Mouse (Mus musculus): Measurements from ENCODE around the gene Spag6. TPM values are rescaled to one million over a fixed set of nuclear protein-coding genes. Genes with fewer than 3 reads are reported as not detected.
A peak's percentile ranks its signal among the peaks of the same experiment; 100 is the strongest.

Gene Spag6
- polyA plus RNA-seq, 1 experiment from 2014 or later = 0.18 TPM

GRCm38 (mm10) chr2:18690756-18691155 is 3.1 kb upstream of the Spag6 start:
- H3K9me3 ChIP-seq (replicated peaks; ENCODE audit: control insufficient read depth, low read length) = no peaks in the 10 kb centered on the region
- no peak for ATAC-seq
- H3K4me2 ChIP-seq (ENCODE audit: low read length) = peak overlapping the region; percentile 67; the same call in 1 of the 2 replicates
- H3K27me3 ChIP-seq (replicated peaks; ENCODE audit: control insufficient read depth, insufficient read depth, low read length) = peaks cover 63% of the 10 kb centered on the region
- peak overlapping the region; percentile 39 for H3K4me3 ChIP-seq (ENCODE audit: low read depth, low read length)
- H3K4me1 ChIP-seq (ENCODE audit: control insufficient read depth, insufficient read depth, low read length) = peaks cover 13% of the 10 kb centered on the region
- no peak overlapping the region for H3K27ac ChIP-seq (ENCODE audit: low read depth, low read length)
- H3K36me3 ChIP-seq (ENCODE audit: control insufficient read depth, insufficient read depth, low read length) = no peaks in the 10 kb centered on the region
- no peak overlapping the region for H3K9ac ChIP-seq (ENCODE audit: low read length)
- WGBS = under 1% methylated on average over 9 of the region's 9 CpGs
- no peak for DNase-seq (ENCODE audit: low spot score)

DNA sequence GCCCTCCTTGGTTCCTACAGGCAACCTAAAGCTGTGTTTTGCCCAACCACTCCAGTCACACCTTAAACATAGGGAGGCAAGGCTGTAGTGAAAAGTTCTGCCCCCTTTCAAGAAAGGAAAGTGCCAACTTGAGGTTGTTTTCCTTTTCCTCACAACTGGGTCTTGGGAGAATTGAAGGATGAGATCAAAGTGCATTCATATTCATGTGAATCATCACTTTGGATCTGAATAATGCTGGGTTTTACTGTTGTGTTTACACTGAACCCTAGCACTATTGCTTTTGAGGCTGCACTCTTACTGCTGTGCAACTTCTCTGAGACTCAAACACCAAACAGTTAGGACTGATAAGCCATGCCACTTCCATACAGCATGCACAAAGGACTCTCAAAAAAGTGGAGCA is 1.8 kb upstream of the Spag6 start:
- H3K27ac ChIP-seq (ENCODE audit: low read depth, low read length) = no peak overlapping the region
- ATAC-seq = no peak
- peaks cover 63% of the 10 kb centered on the region for H3K27me3 ChIP-seq (replicated peaks; ENCODE audit: control insufficient read depth, insufficient read depth, low read length)

GRCm38 (mm10) chr2:18692548-18692947 is 1.3 kb upstream of the Spag6 start:
- H3K4me1 ChIP-seq (ENCODE audit: control insufficient read depth, insufficient read depth, low read length) = peaks cover 13% of the 10 kb centered on the region
- DNase-seq (ENCODE audit: low spot score) = no peak
- H3K4me3 ChIP-seq (ENCODE audit: low read depth, low read length) = no peak overlapping the region
- 2% methylated on average over 1 of the region's 1 CpGs for WGBS
- no peak overlapping the region for H3K27ac ChIP-seq (ENCODE audit: low read depth, low read length)
- no peak overlapping the region for H3K9ac ChIP-seq (ENCODE audit: low read length)
- peaks cover 57% of the 10 kb centered on the region for H3K27me3 ChIP-seq (replicated peaks; ENCODE audit: control insufficient read depth, insufficient read depth, low read length)
- no peak overlapping the region for H3K4me2 ChIP-seq (ENCODE audit: low read length)
- no peaks in the 10 kb centered on the region for H3K9me3 ChIP-seq (replicated peaks; ENCODE audit: control insufficient read depth, low read length)
- H3K36me3 ChIP-seq (ENCODE audit: control insufficient read depth, insufficient read depth, low read length) = no peaks in the 10 kb centered on the region
- no peak for ATAC-seq

More for the DNA sequence above, 1.8 kb upstream of the Spag6 start:
- no peak for DNase-seq (ENCODE audit: low spot score)
- Histone ChIP-seq H3K4me2 (ENCODE audit: low read length) (no peak overlapping the region), H3K9me3 (replicated peaks; ENCODE audit: control insufficient read depth, low read length) (no peaks in the 10 kb centered on the region), H3K36me3 (ENCODE audit: control insufficient read depth, insufficient read depth, low read length) (no peaks in the 10 kb centered on the region), H3K9ac (ENCODE audit: low read length) (no peak overlapping the region), H3K4me1 (ENCODE audit: control insufficient read depth, insufficient read depth, low read length) (peaks cover 13% of the 10 kb centered on the region), H3K4me3 (ENCODE audit: low read depth, low read length) (no peak overlapping the region)

DNA sequence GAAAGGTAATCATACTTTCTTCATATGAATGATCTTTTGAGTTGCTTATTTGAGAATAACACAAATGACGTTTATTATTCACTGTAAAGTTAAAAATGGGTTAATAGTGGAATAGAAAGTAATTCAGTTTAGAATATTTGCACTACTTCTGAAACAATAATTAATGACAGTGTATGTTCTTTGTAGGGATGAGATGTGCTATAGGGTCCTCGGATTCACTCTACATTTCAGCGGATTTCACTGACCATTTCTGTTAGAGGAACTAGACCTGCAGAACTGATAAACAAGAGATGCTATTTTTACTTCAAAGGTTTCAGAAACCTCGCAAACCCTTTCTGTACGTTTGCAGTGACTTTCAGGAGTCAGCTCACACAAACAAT is 351 bp upstream of the Spag6 start:
- Histone ChIP-seq H3K27me3 (replicated peaks; ENCODE audit: control insufficient read depth, insufficient read depth, low read length) (peaks cover 58% of the 10 kb centered on the region), H3K4me2 (ENCODE audit: low read length) (peak overlapping the region; percentile 96), H3K4me1 (ENCODE audit: control insufficient read depth, insufficient read depth, low read length) (peaks cover 13% of the 10 kb centered on the region), H3K4me3 (ENCODE audit: low read depth, low read length) (peak overlapping the region; percentile 51), H3K27ac (ENCODE audit: low read depth, low read length) (no peak overlapping the region), H3K36me3 (ENCODE audit: control insufficient read depth, insufficient read depth, low read length) (no peaks in the 10 kb centered on the region), H3K9me3 (replicated peaks; ENCODE audit: control insufficient read depth, low read length) (no peaks in the 10 kb centered on the region), H3K9ac (ENCODE audit: low read length) (no peak overlapping the region)
- DNase-seq (ENCODE audit: low spot score) (no peak), ATAC-seq (no peak)
- WGBS = under 1% methylated on average over 5 of the region's 5 CpGs

GRCm38 (mm10) chr2:18694611-18694950 is 749 bp downstream of the Spag6 start:
- peak overlapping the region; percentile 96 for H3K4me2 ChIP-seq (ENCODE audit: low read length)
- ATAC-seq (peak; percentile 14), DNase-seq (ENCODE audit: low spot score) (no peak)
- no peaks in the 10 kb centered on the region for H3K9me3 ChIP-seq (replicated peaks; ENCODE audit: control insufficient read depth, low read length)
- 1% methylated on average over 20 of the region's 20 CpGs for WGBS
- peak overlapping the region; percentile 75 for H3K9ac ChIP-seq (ENCODE audit: low read length)
- H3K4me3 ChIP-seq (ENCODE audit: low read depth, low read length) = peak overlapping the region; percentile 51
- H3K27me3 ChIP-seq (replicated peaks; ENCODE audit: control insufficient read depth, insufficient read depth, low read length) = peaks cover 58% of the 10 kb centered on the region
- no peak overlapping the region for H3K27ac ChIP-seq (ENCODE audit: low read depth, low read length)
- peaks cover 8% of the 10 kb centered on the region for H3K4me1 ChIP-seq (ENCODE audit: control insufficient read depth, insufficient read depth, low read length)
- H3K36me3 ChIP-seq (ENCODE audit: control insufficient read depth, insufficient read depth, low read length) = no peaks in the 10 kb centered on the region

DNA sequence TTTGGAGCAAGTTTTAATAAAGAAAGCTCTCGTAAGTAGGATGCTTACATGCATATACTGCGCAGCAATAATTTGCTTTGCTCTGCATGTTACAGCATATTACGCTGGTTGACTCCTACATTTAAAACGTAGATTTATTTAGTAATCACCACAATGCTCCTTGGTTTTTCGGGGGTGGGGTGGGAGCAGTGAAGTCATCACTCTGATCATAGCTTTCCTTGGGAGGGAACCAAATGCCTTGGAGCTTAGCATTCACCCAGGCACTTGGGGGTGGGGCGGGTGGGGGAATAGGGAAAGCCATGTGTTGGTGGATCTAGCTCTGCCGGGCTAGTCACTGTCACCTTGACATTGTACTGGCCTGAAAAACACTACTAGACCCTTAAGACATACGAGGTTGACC is 1.3 kb downstream of the Spag6 start:
- no peak overlapping the region for H3K9ac ChIP-seq (ENCODE audit: low read length)
- H3K36me3 ChIP-seq (ENCODE audit: control insufficient read depth, insufficient read depth, low read length) = no peaks in the 10 kb centered on the region
- DNase-seq (ENCODE audit: low spot score) (no peak), ATAC-seq (no peak)
- peaks cover 62% of the 10 kb centered on the region for H3K27me3 ChIP-seq (replicated peaks; ENCODE audit: control insufficient read depth, insufficient read depth, low read length)
- H3K4me1 ChIP-seq (ENCODE audit: control insufficient read depth, insufficient read depth, low read length) = peaks cover 6% of the 10 kb centered on the region
- H3K27ac ChIP-seq (ENCODE audit: low read depth, low read length) = no peak overlapping the region
- no peak overlapping the region for H3K4me3 ChIP-seq (ENCODE audit: low read depth, low read length)
- WGBS = 3% methylated on average over 8 of the region's 8 CpGs
- no peak overlapping the region for H3K4me2 ChIP-seq (ENCODE audit: low read length)
- H3K9me3 ChIP-seq (replicated peaks; ENCODE audit: control insufficient read depth, low read length) = no peaks in the 10 kb centered on the region

GRCm38 (mm10) chr2:18695629-18696150 is 1.9 kb downstream of the Spag6 start:
- H3K27me3 ChIP-seq (replicated peaks; ENCODE audit: control insufficient read depth, insufficient read depth, low read length) = peaks cover 64% of the 10 kb centered on the region
- 6% methylated on average over 7 of the region's 7 CpGs for WGBS

GRCm38 (mm10) chr2:18697591-18698244 is 3.9 kb downstream of the Spag6 start:
- ATAC-seq = no peak
- 1% methylated on average over 4 of the region's 4 CpGs for WGBS
- Histone ChIP-seq H3K4me1 (ENCODE audit: control insufficient read depth, insufficient read depth, low read length) (peaks cover 6% of the 10 kb centered on the region), H3K36me3 (ENCODE audit: control insufficient read depth, insufficient read depth, low read length) (no peaks in the 10 kb centered on the region), H3K4me3 (ENCODE audit: low read depth, low read length) (no peak overlapping the region), H3K27ac (ENCODE audit: low read depth, low read length) (no peak overlapping the region), H3K9ac (ENCODE audit: low read length) (no peak overlapping the region), H3K9me3 (replicated peaks; ENCODE audit: control insufficient read depth, low read length) (no peaks in the 10 kb centered on the region), H3K4me2 (ENCODE audit: low read length) (no peak overlapping the region), H3K27me3 (replicated peaks; ENCODE audit: control insufficient read depth, insufficient read depth, low read length) (peaks cover 65% of the 10 kb centered on the region)
- DNase-seq (ENCODE audit: low spot score) = no peak

More at GRCm38 (mm10) chr2:18695629-18696150, 1.9 kb downstream of the Spag6 start:
- DNase-seq (ENCODE audit: low spot score) (no peak), ATAC-seq (no peak)
- no peak overlapping the region for H3K9ac ChIP-seq (ENCODE audit: low read length)
- no peaks in the 10 kb centered on the region for H3K9me3 ChIP-seq (replicated peaks; ENCODE audit: control insufficient read depth, low read length)
- no peaks in the 10 kb centered on the region for H3K36me3 ChIP-seq (ENCODE audit: control insufficient read depth, insufficient read depth, low read length)
- no peak overlapping the region for H3K27ac ChIP-seq (ENCODE audit: low read depth, low read length)
- H3K4me3 ChIP-seq (ENCODE audit: low read depth, low read length) = no peak overlapping the region
- H3K4me1 ChIP-seq (ENCODE audit: control insufficient read depth, insufficient read depth, low read length) = peaks cover 6% of the 10 kb centered on the region
- H3K4me2 ChIP-seq (ENCODE audit: low read length) = no peak overlapping the region

- Histone ChIP-seq H3K27me3 (replicated peaks; ENCODE audit: control insufficient read depth, insufficient read depth, low read length) (peaks cover 60% of the 10 kb centered on the region), H3K36me3 (ENCODE audit: control insufficient read depth, insufficient read depth, low read length) (no peaks in the 10 kb centered on the region), H3K9me3 (replicated peaks; ENCODE audit: control insufficient read depth, low read length) (no peaks in the 10 kb centered on the region), H3K9ac (ENCODE audit: low read length) (no peak overlapping the region), H3K4me3 (ENCODE audit: low read depth, low read length) (peak overlapping the region; percentile 16; the same call in 1 of the 2 replicates), H3K27ac (ENCODE audit: low read depth, low read length) (no peak overlapping the region), H3K4me1 (ENCODE audit: control insufficient read depth, insufficient read depth, low read length) (peaks cover 6% of the 10 kb centered on the region), H3K4me2 (ENCODE audit: low read length) (peak overlapping the region; percentile 16; the same call in 1 of the 2 replicates)
- ATAC-seq (0 out of 2 replicates have a peak, but pooled peaks have one; percentile 6), DNase-seq (ENCODE audit: low spot score) (no peak)
- WGBS = under 1% methylated on average over 56 of the region's 56 CpGs
These were observed 5.0 kb downstream of the Spag6 start for GRCm38 (mm10) chr2:18698663-18699385.
